Mouse (Mus musculus): ENCODE measurements at regions not wholly inside any gene's neighbourhood (a gene's known extent, or its start where the extent isn't known, plus 50 kb on each side); places are given as distances from the start of the nearest gene placed in this dataset.

DNA sequence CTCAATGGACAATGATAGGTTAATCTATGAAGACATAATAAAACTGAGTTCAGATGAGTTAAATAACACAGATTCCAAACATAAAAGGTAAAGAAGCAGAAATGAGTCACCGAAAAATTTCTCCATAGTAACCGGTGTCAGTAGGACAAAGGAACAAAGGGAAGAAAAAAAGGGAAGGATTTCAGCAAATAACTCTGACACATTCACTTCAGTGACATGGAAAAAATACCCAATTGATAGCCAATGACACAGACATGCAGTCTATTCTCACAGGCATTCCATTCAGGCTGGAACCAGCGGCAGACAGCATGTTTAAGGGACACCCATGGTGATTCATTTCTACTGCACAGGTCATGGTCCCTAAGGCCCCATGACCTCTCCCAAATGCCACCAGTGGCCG is 79.0 kb downstream of the Mis18a start:
- no peak for TF ChIP-seq POLR2A (IDR thresholded peaks at IDR 0.05; ENCODE audit: insufficient read depth, low read depth, low read length)
- no peak for TF ChIP-seq CTCF (IDR thresholded peaks at IDR 0.05)
- no peak for TF ChIP-seq EP300 (IDR thresholded peaks at IDR 0.05; ENCODE audit: insufficient read depth, low read depth, low read length)
